Mouse (Mus musculus) lung, adult 18-20 months (tissue): ENCODE results near the gene Osgep.
"Not testable (repeated sequence)": the region's sequence is repeated elsewhere in the genome, so short reads cannot be mapped to it uniquely, and the experiment has no call there.

Experiments used
- DNase-seq, 2 experiments: peaks; one replicate each; pipeline ENCODE4 v3.0.0; 2022; ENCODE audit warnings: mixed read lengths in 2 of 2

Gene Osgep

GRCm38 (mm10) chr14:50876236-50876950 lies 48.3 kb downstream of the Osgep start:
- DNase-seq, result no peak

- DNase-seq, result peak in 1 of 2 experiments; percentile 2
Measured at GRCm38 (mm10) chr14:50875591-50876230, 49.0 kb downstream of the Osgep start.

- no peak for DNase-seq
Measured at GRCm38 (mm10) chr14:50875175-50875574, 49.5 kb downstream of the Osgep start.

GRCm38 (mm10) chr14:50871284-50871683 lies 53.4 kb downstream of the Osgep start:
- no peak for DNase-seq

DNA sequence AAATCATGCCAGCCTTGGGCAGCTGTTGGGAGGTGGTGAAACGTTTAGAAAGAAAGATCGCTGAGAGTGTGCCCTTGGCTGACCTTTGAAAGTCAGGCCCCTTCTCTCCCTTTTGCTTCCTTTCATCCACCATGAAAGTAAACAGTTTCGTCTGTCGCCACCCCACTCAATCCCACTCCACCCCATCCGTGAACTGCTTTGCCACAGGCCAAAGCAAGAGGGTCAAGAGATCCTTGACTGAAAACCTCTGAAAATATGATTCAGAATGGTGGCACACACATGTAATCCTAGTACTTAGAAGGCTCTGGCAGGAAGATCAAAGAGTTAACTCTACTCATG lies 53.9 kb downstream of the Osgep start:
- DNase-seq, result peak; percentile 35 to 51

GRCm38 (mm10) chr14:50869889-50870804 lies 54.5 kb downstream of the Osgep start, which contains the start of gene Tep1:
Tep1 (minus strand) TSS chr14:50870560.
- DNase-seq, result peak; percentile 70 to 76

DNA sequence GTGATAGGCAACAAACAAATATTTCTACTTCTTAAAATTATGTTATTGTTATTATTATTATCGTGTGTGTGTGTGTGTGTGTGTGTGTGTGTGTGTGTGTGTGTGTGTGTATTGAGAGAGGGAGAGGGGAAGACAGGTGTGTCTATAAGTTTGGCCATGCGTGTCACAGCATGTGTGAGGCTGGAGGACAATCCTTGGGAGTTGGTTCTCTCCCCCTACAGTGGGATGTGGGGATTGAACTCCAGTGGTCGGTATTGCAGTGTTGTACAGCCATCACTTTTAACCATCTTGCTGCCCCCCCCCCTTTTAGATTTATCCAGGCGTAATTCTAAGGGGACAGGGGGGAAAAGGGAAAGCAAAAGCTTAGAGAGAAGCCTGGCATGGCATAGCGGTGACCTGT lies 56.0 kb downstream of the Osgep start:
- no peak for DNase-seq

GRCm38 (mm10) chr14:50868211-50868610 lies 56.5 kb downstream of the Osgep start:
- no peak for DNase-seq

DNA sequence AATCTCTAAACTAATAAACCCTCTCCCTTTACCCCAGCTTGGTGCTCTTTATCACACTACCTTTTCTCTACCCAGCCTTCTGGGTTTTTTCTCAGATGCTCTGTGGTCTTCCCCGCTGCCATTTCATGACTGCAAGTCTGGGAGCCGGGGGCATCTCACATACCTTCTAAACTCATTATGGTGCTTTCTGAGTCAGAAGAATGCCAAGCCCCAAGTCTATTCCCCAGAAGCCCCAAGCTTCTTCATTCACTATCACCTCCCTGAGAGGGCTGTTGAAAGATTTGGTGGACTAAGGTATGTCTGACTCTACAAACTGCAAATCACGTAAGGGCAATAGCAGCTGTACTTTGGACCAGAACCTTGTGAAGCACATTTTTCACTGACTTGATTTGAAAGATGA lies 57.7 kb downstream of the Osgep start:
- DNase-seq, result no peak

- not testable (repeated sequence) for DNase-seq
Measured at GRCm38 (mm10) chr14:50865005-50865404, 59.7 kb downstream of the Osgep start.

- no peak for DNase-seq
Measured at GRCm38 (mm10) chr14:50862641-50863040, 62.1 kb downstream of the Osgep start.
